Mouse (Mus musculus) ES-E14 (cell line): Measurements from ENCODE around the gene Gm6583. TPM values are rescaled to one million over a fixed set of nuclear protein-coding genes. Genes with fewer than 3 reads are reported as not detected.
"Not testable (repeated sequence)": the region's sequence is repeated elsewhere in the genome, so short reads cannot be mapped to it uniquely, and the experiment has no call there.

Source experiments
- DNase-seq: peaks from one replicate; pipeline ENCODE4 v3.0.0-alpha.2; 2013; ENCODE audit warnings: low read depth, low spot score
- H3K27ac ChIP-seq: 2 replicates; pipeline ENCODE4 v1.5.1; 2012; ENCODE audit warnings: low read depth, mild to moderate bottlenecking, low read length, moderate library complexity, mixed read lengths; ENCODE audit not compliant: poor library complexity, insufficient read depth, severe bottlenecking
- H3K36me3 ChIP-seq: 2 replicates; pipeline ENCODE4 v1.6.1; 2012; ENCODE audit warnings: mild to moderate bottlenecking, low read length, moderate library complexity, mixed read lengths; ENCODE audit not compliant: control insufficient read depth, poor library complexity, insufficient read depth, severe bottlenecking
- H3K4me1 ChIP-seq, 2 experiments: fragments of 150-350 bp in 1 of 2; sonication (generic) in 1 of 2; 2 replicates each; pipeline ENCODE4 v1.6.1; 2012; ENCODE audit warnings: low read length in 2 of 2, mild to moderate bottlenecking in 1 of 2, mixed read lengths in 1 of 2; ENCODE audit not compliant: control insufficient read depth in 2 of 2, insufficient read depth in 2 of 2, poor library complexity in 1 of 2
- H3K4me3 ChIP-seq, 2 experiments: fragments of 150-350 bp in 1 of 2; sonication (generic) in 1 of 2; 2 replicates each; pipeline ENCODE4 v1.5.1; 2012; ENCODE audit warnings: low read length in 2 of 2, low read depth in 1 of 2, mild to moderate bottlenecking in 1 of 2, mixed read lengths in 1 of 2; ENCODE audit not compliant: insufficient read depth in 1 of 2, poor library complexity in 1 of 2, severe bottlenecking in 1 of 2
- H3K9ac ChIP-seq: 2 replicates; pipeline ENCODE4 v1.6.1; 2012; ENCODE audit warnings: low read depth, mild to moderate bottlenecking, low read length, mixed read lengths; ENCODE audit not compliant: poor library complexity, insufficient read depth, severe bottlenecking
- H3K9me3 ChIP-seq: fragments of 150-350 bp; sonication (generic); 2 replicates; pipeline ENCODE4 v1.6.1; 2012; ENCODE audit warnings: low read depth, mild to moderate bottlenecking, low read length; ENCODE audit not compliant: control insufficient read depth, insufficient read depth
- CHD2 ChIP-seq: IDR thresholded peaks from 2 replicates; pipeline ENCODE4 v1.6.1; 2014; ENCODE audit warnings: mild to moderate bottlenecking, low read depth, low read length, inconsistent platforms
- HCFC1 ChIP-seq: IDR thresholded peaks from 2 replicates; pipeline ENCODE4 v1.6.1; 2012; ENCODE audit warnings: low read length, inconsistent platforms, borderline replicate concordance; ENCODE audit not compliant: insufficient read depth
- MAFK ChIP-seq: IDR thresholded peaks from 2 replicates; pipeline ENCODE4 v1.6.1; 2014; ENCODE audit warnings: mild to moderate bottlenecking, low read depth, low read length, inconsistent platforms; ENCODE audit not compliant: insufficient read depth
- ZC3H11A ChIP-seq: IDR thresholded peaks from 2 replicates; pipeline ENCODE4 v1.6.1; 2012; ENCODE audit warnings: low read depth, mild to moderate bottlenecking, inconsistent platforms, low read length, borderline replicate concordance
- ZNF384 ChIP-seq: IDR thresholded peaks from 2 replicates; pipeline ENCODE4 v1.6.1; 2012; ENCODE audit warnings: low read depth, low read length, inconsistent platforms
- in situ Hi-C, 2 experiments: fragments of 600-800 bp; cut with MboI; formaldehyde crosslinking; loops; one replicate each; pipeline ENCODE4 v1.15.1; 2025; ENCODE audit warnings: low sequenced_read_pairs in 2 of 2, inconsistent platforms in 1 of 2; ENCODE audit not compliant: unreplicated experiment in 2 of 2
- total RNA-seq: library from RNA; depleted of rRNA; stranded (reverse); fragments of 300-350 nt; gene quantifications from 2 replicates; pipeline ENCODE4 v1.2.3, GENCODE M21; 2012

Gm6583 gene
- total RNA-seq, 1 experiment = 0.18 TPM

- no peaks in the 10 kb centered on the region for H3K9me3 ChIP-seq
- H3K36me3 ChIP-seq = no peaks in the 10 kb centered on the region
- H3K9ac ChIP-seq = no peak overlapping the region
- peaks cover 0 to 10% of the 10 kb centered on the region in 2 experiments; a peak in 2 of 4 replicates for H3K4me1 ChIP-seq
- no peak for TF ChIP-seq HCFC1
- DNase-seq = no peak
- H3K4me3 ChIP-seq = no peak overlapping the region
- no peak overlapping the region for H3K27ac ChIP-seq
- in situ Hi-C loops = no loop called here
Measured at GRCm38 (mm10) chr5:112321376-112321775, 34.5 kb downstream of the Gm6583 start.

- Histone ChIP-seq H3K4me3 (no peak overlapping the region), H3K27ac (no peak overlapping the region), H3K9me3 (no peaks in the 10 kb centered on the region), H3K4me1 (peaks cover 0 to 10% of the 10 kb centered on the region in 2 experiments; a peak in 2 of 4 replicates), H3K9ac (no peak overlapping the region), H3K36me3 (no peaks in the 10 kb centered on the region; the same call in 1 of the 2 replicates)
- TF ChIP-seq CHD2 (no peak), MAFK (no peak), ZC3H11A (no peak), ZNF384 (no peak), HCFC1 (no peak)
- in situ Hi-C loops = no loop called here
- no peak for DNase-seq
Measured at GRCm38 (mm10) chr5:112320936-112321335, 34.9 kb downstream of the Gm6583 start.

GRCm38 (mm10) chr5:112320379-112320778 lies 35.5 kb downstream of the Gm6583 start:
- no peak overlapping the region for H3K4me3 ChIP-seq
- in situ Hi-C loops = no loop called here
- no peak for DNase-seq
- peaks cover 0 to 8% of the 10 kb centered on the region in 2 experiments; a peak in 2 of 4 replicates for H3K4me1 ChIP-seq
- no peaks in the 10 kb centered on the region for H3K9me3 ChIP-seq
- no peak overlapping the region for H3K27ac ChIP-seq
- H3K9ac ChIP-seq = no peak overlapping the region
- TF ChIP-seq ZC3H11A (no peak), ZNF384 (no peak), CHD2 (no peak), HCFC1 (no peak), MAFK (no peak)
- H3K36me3 ChIP-seq = no peaks in the 10 kb centered on the region; the same call in none of the 2 replicates

- H3K27ac ChIP-seq, H3K9me3 ChIP-seq, H3K9ac ChIP-seq, in situ Hi-C loops, H3K4me1 ChIP-seq, H3K4me3 ChIP-seq, H3K36me3 ChIP-seq: not testable (repeated sequence)
- DNase-seq = peak; percentile 77
Measured at GRCm38 (mm10) chr5:112319343-112319742, 36.5 kb downstream of the Gm6583 start.

- no peak overlapping the region for H3K27ac ChIP-seq
- no peaks in the 10 kb centered on the region for H3K9me3 ChIP-seq
- H3K9ac ChIP-seq = no peak overlapping the region
- H3K4me3 ChIP-seq = no peak overlapping the region
- no peak for DNase-seq
- H3K4me1 ChIP-seq = peaks cover 0 to 4% of the 10 kb centered on the region in 2 experiments; a peak in 2 of 4 replicates
- TF ChIP-seq ZC3H11A (no peak), HCFC1 (no peak), CHD2 (no peak), MAFK (no peak), ZNF384 (no peak)
- in situ Hi-C loops = no loop called here
- peaks cover 4% of the 10 kb centered on the region for H3K36me3 ChIP-seq
Measured at GRCm38 (mm10) chr5:112317328-112317727, 38.5 kb downstream of the Gm6583 start.
